Comparison of ENCODE assay signal across 8 mouse cellular contexts in the genomic region with DNA sequence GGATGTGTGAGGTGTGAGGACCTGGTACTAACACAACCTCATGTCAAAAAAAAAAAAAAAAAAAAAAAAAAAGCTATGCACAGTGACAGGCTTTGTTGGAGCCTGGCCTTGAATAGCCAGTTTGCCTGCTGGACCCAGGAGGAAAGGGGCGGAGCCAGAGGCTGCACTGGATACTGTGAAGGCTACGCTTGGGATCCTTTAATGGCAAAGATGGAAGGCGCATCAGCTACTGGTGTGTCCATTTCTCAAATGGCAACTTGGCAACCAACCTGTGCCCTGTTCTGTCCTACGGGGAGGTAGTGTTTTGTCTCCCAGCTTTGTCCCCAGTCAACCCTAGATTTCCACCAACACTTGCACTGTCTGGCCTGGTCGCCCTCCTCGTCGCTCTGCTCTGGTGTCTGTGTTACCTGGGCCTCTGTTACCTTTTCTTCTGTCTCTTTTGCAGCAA. TPM values are rescaled to one million over a fixed set of nuclear protein-coding genes. Genes with fewer than 3 reads are reported as not detected.
DNase-seq lines count a peak whose midpoint lies in the region; ATAC-seq lines count a peak whose summit lies in the region.

No protein-coding gene starts in this region.

- H3K9ac ChIP-seq in midbrain, embryonic 13.5 days (replicated peaks): no peak overlapping the region
- 0 out of 2 replicates have a peak overlapping the region, but pooled peaks have one; percentile 1 for H3K9ac ChIP-seq in heart, embryonic 13.5 days

- DNase-seq in midbrain, embryonic 10.5 days (ENCODE audit: low spot score): no peak
- peak; percentile 69 for DNase-seq in embryo, embryonic 11 days
- peak; percentile 58 for DNase-seq in lung, postnatal 14 days
- peak; percentile 79 for DNase-seq in testis, postnatal 14 days (ENCODE audit: low spot score)
- DNase-seq in layer of hippocampus, postnatal 36 days: no peak
- DNase-seq in spleen, adult 18-20 months: no peak

- H3K4me2 ChIP-seq in midbrain, embryonic 13.5 days (replicated peaks): no peak overlapping the region
- H3K4me2 ChIP-seq in heart, embryonic 13.5 days: no peak overlapping the region

- no peak overlapping the region for H3K4me3 ChIP-seq in midbrain, embryonic 13.5 days (replicated peaks)
- no peak overlapping the region for H3K4me3 ChIP-seq in midbrain, embryonic 10.5 days
- no peak overlapping the region for H3K4me3 ChIP-seq in heart, embryonic 13.5 days

- WGBS in midbrain, embryonic 13.5 days: 85% methylated on average over 7 of the region's 7 CpGs
- WGBS in midbrain, embryonic 10.5 days: 89% methylated on average over 7 of the region's 7 CpGs
- 66% methylated on average over 7 of the region's 7 CpGs for WGBS in heart, embryonic 13.5 days

- H3K4me1 ChIP-seq in midbrain, embryonic 13.5 days (replicated peaks): peaks cover 28% of the 10 kb centered on the region
- peaks cover 16% of the 10 kb centered on the region for H3K4me1 ChIP-seq in midbrain, embryonic 10.5 days
- H3K4me1 ChIP-seq in heart, embryonic 13.5 days: peaks cover 26% of the 10 kb centered on the region

- H3K36me3 ChIP-seq in midbrain, embryonic 13.5 days: peaks cover 68% of the 10 kb centered on the region
- H3K36me3 ChIP-seq in midbrain, embryonic 10.5 days: peaks cover 82% of the 10 kb centered on the region
- H3K36me3 ChIP-seq in heart, embryonic 13.5 days: peaks cover 79% of the 10 kb centered on the region

- no peak for ATAC-seq in midbrain, embryonic 13.5 days
- ATAC-seq in heart, embryonic 13.5 days (ENCODE audit: extremely low read depth, insufficient number of reproducible peaks, low FRiP score, low TSS enrichment): no peak

- H3K27me3 ChIP-seq in midbrain, embryonic 13.5 days: no peaks in the 10 kb centered on the region
- H3K27me3 ChIP-seq in midbrain, embryonic 10.5 days (ENCODE audit: low read depth, poor library complexity, severe bottlenecking): peaks cover 8% of the 10 kb centered on the region; the same call in 1 of the 2 replicates
- H3K27me3 ChIP-seq in heart, embryonic 13.5 days (replicated peaks): no peaks in the 10 kb centered on the region

- no peaks in the 10 kb centered on the region for H3K9me3 ChIP-seq in midbrain, embryonic 13.5 days
- H3K9me3 ChIP-seq in midbrain, embryonic 10.5 days (replicated peaks): no peaks in the 10 kb centered on the region
- H3K9me3 ChIP-seq in heart, embryonic 13.5 days: no peaks in the 10 kb centered on the region

- peak overlapping the region; percentile 51 for H3K27ac ChIP-seq in midbrain, embryonic 13.5 days
- H3K27ac ChIP-seq in midbrain, embryonic 10.5 days (replicated peaks): no peak overlapping the region
- H3K27ac ChIP-seq in heart, embryonic 13.5 days (replicated peaks): peak overlapping the region; percentile 70

RNA-seq across cellular contexts. Expression of a gene that starts 5.2 kb away (rescaled TPM):
- 15,567 and 17,404 TPM in 2 replicates for polyA plus RNA-seq in midbrain, embryonic 13.5 days (2015; fragmentation: Nextera tagmentation; extraction: Ambion mirVana)
- polyA plus RNA-seq in midbrain, embryonic 10.5 days (2016; fragmentation: Nextera tagmentation; extraction: Ambion mirVana): 12,690 and 13,877 TPM in 2 replicates
- 6,383 and 6,386 TPM in 2 replicates for polyA plus RNA-seq in heart, embryonic 13.5 days (2015; fragmentation: Nextera tagmentation; extraction: Ambion mirVana)
- total RNA-seq in layer of hippocampus, postnatal 36 days (2021): 1,000 to 10,000 TPM; 3,215 to 3,370 TPM

RNA-seq across cellular contexts. Expression of a gene that starts 6.2 kb away (rescaled TPM):
- 40.1 and 40.4 TPM in 2 replicates for polyA plus RNA-seq in midbrain, embryonic 13.5 days (2015; fragmentation: Nextera tagmentation; extraction: Ambion mirVana)
- polyA plus RNA-seq in midbrain, embryonic 10.5 days (2016; fragmentation: Nextera tagmentation; extraction: Ambion mirVana): 23.4 and 24.6 TPM in 2 replicates
- polyA plus RNA-seq in heart, embryonic 13.5 days (2015; fragmentation: Nextera tagmentation; extraction: Ambion mirVana): 8.7 and 9.5 TPM in 2 replicates
- 10 to 100 TPM; 37.1 to 41.6 TPM for total RNA-seq in layer of hippocampus, postnatal 36 days (2021)

RNA-seq across cellular contexts. Expression of a gene that starts 58.8 kb away (rescaled TPM):
- 555 TPM in 2 replicates for polyA plus RNA-seq in midbrain, embryonic 13.5 days (2015; fragmentation: Nextera tagmentation; extraction: Ambion mirVana)
- 675 and 709 TPM in 2 replicates for polyA plus RNA-seq in midbrain, embryonic 10.5 days (2016; fragmentation: Nextera tagmentation; extraction: Ambion mirVana)
- 135 and 155 TPM in 2 replicates for polyA plus RNA-seq in heart, embryonic 13.5 days (2015; fragmentation: Nextera tagmentation; extraction: Ambion mirVana)
- 100 to 1,000 TPM; 185 to 194 TPM for total RNA-seq in layer of hippocampus, postnatal 36 days (2021)

Comparison
In these comparisons a context has a peak if more than half of its experiments do, and no peak if none do; other contexts are left out.
1. DNase-seq: peak in embryo, embryonic 11 days (single experiment), lung, postnatal 14 days (single experiment) and testis, postnatal 14 days (single experiment); none in midbrain, embryonic 10.5 days (single experiment), layer of hippocampus, postnatal 36 days (0 of 2) and spleen, adult 18-20 months (0 of 2).